Mouse (Mus musculus) ZHBTc4 (cell line): ENCODE data around the gene Slc22a28.
"Not testable (repeated sequence)": the region's sequence is repeated elsewhere in the genome, so short reads cannot be mapped to it uniquely, and the experiment has no call there.

Source experiments
- DNase-seq: peaks from one replicate; pipeline ENCODE4 v3.0.0-alpha.2; 2011; ENCODE audit warnings: low read depth, low spot score

Slc22a28 gene

DNA sequence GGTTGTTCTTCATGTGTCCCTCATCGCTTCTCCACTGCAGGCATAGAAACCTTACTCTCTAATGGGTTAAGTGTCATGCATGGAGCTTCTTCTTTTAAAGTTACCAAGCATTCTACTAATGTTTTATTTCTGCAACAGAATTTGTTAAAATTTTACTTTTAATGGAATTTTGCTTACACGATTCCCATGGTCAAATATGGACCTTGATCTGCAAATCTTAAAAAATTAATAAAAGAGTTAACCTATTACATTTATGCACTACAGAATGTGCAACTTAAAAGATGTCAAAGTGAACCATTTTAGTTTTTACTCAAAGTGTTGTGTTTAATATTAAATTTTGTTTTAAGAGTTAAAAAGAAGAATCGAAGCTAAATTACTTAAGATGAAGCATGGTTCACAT, at the start of gene Slc22a28:
Gene Slc22a28, minus strand, starts transcription at position 102 of the 400 bp plus-strand sequence.
- DNase-seq = not testable (repeated sequence)

GRCm38 (mm10) chr19:8148787-8149523, 17.2 kb upstream of the Slc22a28 start:
- DNase-seq = no peak

DNA sequence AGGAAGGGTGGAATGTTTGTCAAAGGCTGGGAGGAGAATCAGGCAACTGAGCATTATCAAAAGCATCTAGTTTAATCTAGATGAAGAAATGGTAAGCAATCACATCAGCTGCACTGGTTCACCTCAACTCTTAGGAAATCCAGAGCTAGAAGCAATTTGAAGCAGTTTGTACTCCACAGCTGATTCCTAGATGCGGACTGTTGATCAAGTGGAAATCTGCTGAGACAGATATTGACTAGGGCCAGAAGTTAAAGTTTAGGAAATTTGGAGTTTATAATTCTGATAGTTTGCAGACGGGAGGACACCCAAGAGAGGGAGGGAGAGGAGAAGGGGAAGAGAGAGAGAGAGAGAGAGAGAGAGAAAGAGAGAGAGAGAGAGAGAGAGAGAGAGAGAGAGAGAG, 10.9 kb upstream of the Slc22a28 start:
- DNase-seq = not testable (repeated sequence)

- not testable (repeated sequence) for DNase-seq
These were observed 2.5 kb upstream of the Slc22a28 start for GRCm38 (mm10) chr19:8134127-8134841.

- no peak for DNase-seq
These were observed 111.9 kb downstream of the Slc22a28 start for GRCm38 (mm10) chr19:8019904-8020349.

- DNase-seq = not testable (repeated sequence)
These were observed 112.4 kb downstream of the Slc22a28 start for GRCm38 (mm10) chr19:8019329-8019851.

- not testable (repeated sequence) for DNase-seq
These were observed 113.2 kb downstream of the Slc22a28 start for GRCm38 (mm10) chr19:8018535-8018934.
